Mouse (Mus musculus) gastrocnemius, postnatal 14 days (tissue): ENCODE data around the gene Nploc4. TPM values are rescaled to one million over a fixed set of nuclear protein-coding genes. Genes with fewer than 3 reads are reported as not detected.
A peak's percentile ranks its signal among the peaks of the same experiment; 100 is the strongest.

Experiments used
- DNase-seq: peaks from one replicate; pipeline ENCODE4 v3.0.0; 2021; ENCODE audit warnings: mixed read lengths
- intact Hi-C: fragments of 180-260 bp; cut with DNase I; formaldehyde crosslinking; loops from one replicate; pipeline ENCODE4 v1.15.1; 2025; ENCODE audit warnings: low total_unique reads
- total RNA-seq, 2 experiments: library from RNA; stranded (reverse); gene quantifications; 2 replicates each; pipeline ENCODE4 v1.2.3; 2021

The Nploc4 gene
- total RNA-seq, 2 experiments from 2014 or later = 55.1 to 61.7 TPM

- intact Hi-C loops = no loop called here
- DNase-seq = no peak
Observed at GRCm38 (mm10) chr11:120382509-120382908, 55.0 kb downstream of the Nploc4 start.

- DNase-seq = no peak
- intact Hi-C loops = no loop called here
Observed at GRCm38 (mm10) chr11:120381157-120381556, 56.4 kb downstream of the Nploc4 start.

- intact Hi-C loops = no loop called here
- DNase-seq = no peak
Observed at GRCm38 (mm10) chr11:120380271-120380670, 57.2 kb downstream of the Nploc4 start.

- DNase-seq = peak; percentile 92
- intact Hi-C loops = no loop called here
Observed at GRCm38 (mm10) chr11:120378611-120379540, 58.6 kb downstream of the Nploc4 start, which contains the start of gene Faap100. Faap100 (minus strand) TSS chr11:120378764.

GRCm38 (mm10) chr11:120378031-120378610 is 59.4 kb downstream of the Nploc4 start:
- intact Hi-C loops = no loop called here
- DNase-seq = peak; percentile 41

GRCm38 (mm10) chr11:120377337-120377736 is 60.2 kb downstream of the Nploc4 start:
- intact Hi-C loops = no loop called here
- peak; percentile 39 for DNase-seq

GRCm38 (mm10) chr11:120376302-120377160 is 61.0 kb downstream of the Nploc4 start:
- intact Hi-C loops = no loop called here
- peak; percentile 3 for DNase-seq

- no peak for DNase-seq
- intact Hi-C loops = no loop called here
Observed at GRCm38 (mm10) chr11:120375324-120375723, 62.2 kb downstream of the Nploc4 start.

GRCm38 (mm10) chr11:120373820-120374586 is 63.5 kb downstream of the Nploc4 start:
- DNase-seq = no peak
- intact Hi-C loops = no loop called here

GRCm38 (mm10) chr11:120373025-120373424 is 64.5 kb downstream of the Nploc4 start:
- intact Hi-C loops = no loop called here

GRCm38 (mm10) chr11:120369656-120370055 is 67.9 kb downstream of the Nploc4 start:
- DNase-seq = peak; percentile 78
- intact Hi-C loops = no loop called here

More at GRCm38 (mm10) chr11:120373025-120373424, 64.5 kb downstream of the Nploc4 start:
- DNase-seq = no peak

GRCm38 (mm10) chr11:120366443-120367027 is 71.0 kb downstream of the Nploc4 start:
- intact Hi-C loops = no loop called here
- no peak for DNase-seq

- intact Hi-C loops = no loop called here
- no peak for DNase-seq
Observed at GRCm38 (mm10) chr11:120362891-120363290, 74.6 kb downstream of the Nploc4 start.

GRCm38 (mm10) chr11:120361295-120361694 is 76.2 kb downstream of the Nploc4 start, which contains the start of gene Fscn2:
Fscn2 (plus strand) TSS chr11:120361534.
- no peak for DNase-seq
- intact Hi-C loops = no loop called here

- no peak for DNase-seq
- intact Hi-C loops = no loop called here
Observed at GRCm38 (mm10) chr11:120360755-120361154, 76.8 kb downstream of the Nploc4 start.

GRCm38 (mm10) chr11:120360062-120360461 is 77.4 kb downstream of the Nploc4 start:
- DNase-seq = peak; percentile 81
- intact Hi-C loops = no loop called here

- intact Hi-C loops = no loop called here
- DNase-seq = no peak
Observed at GRCm38 (mm10) chr11:120359391-120359790, 78.1 kb downstream of the Nploc4 start.

GRCm38 (mm10) chr11:120357791-120358401 is 79.6 kb downstream of the Nploc4 start:
- DNase-seq = peak; percentile 72
- intact Hi-C loops = no loop called here
